Mouse (Mus musculus): ENCODE results near the gene Pibf1.

GRCm38 (mm10) chr14:99104542-99105123 is 5.4 kb downstream of the Pibf1 start:
- TF ChIP-seq CTCF (IDR thresholded peaks at IDR 0.05; ENCODE audit: extremely low read depth, insufficient read depth, insufficient read length, insufficient replicate concordance) (no peak), POLR2A (IDR thresholded peaks at IDR 0.05; ENCODE audit: low read depth, low read length) (no peak)
